Mouse (Mus musculus): ENCODE data around the gene Tcf15. TPM values are rescaled to one million over a fixed set of nuclear protein-coding genes. Genes with fewer than 3 reads are reported as not detected.
A peak's percentile ranks its signal among the peaks of the same experiment; 100 is the strongest.

The Tcf15 gene
- polyA plus RNA-seq, 1 experiment from 2014 or later = 0.14 TPM

- Histone ChIP-seq H3K27me3 (ENCODE audit: insufficient read depth, low read length) (peaks cover 11% of the 10 kb centered on the region; the same call in 1 of the 2 replicates), H3K9me3 (ENCODE audit: low read length) (no peaks in the 10 kb centered on the region), H3K4me1 (ENCODE audit: insufficient read depth) (0 out of 2 replicates have a peak, but pooled peaks cover 1% of the 10 kb centered on the region), H3K27ac (ENCODE audit: low read depth) (no peak overlapping the region), H3K36me3 (replicated peaks; ENCODE audit: insufficient read depth, low read length) (no peaks in the 10 kb centered on the region), H3K4me3 (ENCODE audit: low read depth, low read length) (no peak overlapping the region), H3K4me2 (ENCODE audit: low read depth, low read length) (no peak overlapping the region), H3K9ac (replicated peaks) (no peak overlapping the region)
- WGBS (ENCODE audit: insufficient replicate concordance) = 55% methylated on average over 7 of the region's 7 CpGs
- no peak for DNase-seq
- peak; percentile 54 for ATAC-seq
- TF ChIP-seq CTCF (IDR thresholded peaks at IDR 0.05; ENCODE audit: low read depth) (no peak), EP300 (IDR thresholded peaks at IDR 0.05; ENCODE audit: low read depth) (peak; percentile 20; the same call in 1 of the 2 replicates)
These were observed 25.7 kb upstream of the Tcf15 start for GRCm38 (mm10) chr2:152117694-152118093.

DNA sequence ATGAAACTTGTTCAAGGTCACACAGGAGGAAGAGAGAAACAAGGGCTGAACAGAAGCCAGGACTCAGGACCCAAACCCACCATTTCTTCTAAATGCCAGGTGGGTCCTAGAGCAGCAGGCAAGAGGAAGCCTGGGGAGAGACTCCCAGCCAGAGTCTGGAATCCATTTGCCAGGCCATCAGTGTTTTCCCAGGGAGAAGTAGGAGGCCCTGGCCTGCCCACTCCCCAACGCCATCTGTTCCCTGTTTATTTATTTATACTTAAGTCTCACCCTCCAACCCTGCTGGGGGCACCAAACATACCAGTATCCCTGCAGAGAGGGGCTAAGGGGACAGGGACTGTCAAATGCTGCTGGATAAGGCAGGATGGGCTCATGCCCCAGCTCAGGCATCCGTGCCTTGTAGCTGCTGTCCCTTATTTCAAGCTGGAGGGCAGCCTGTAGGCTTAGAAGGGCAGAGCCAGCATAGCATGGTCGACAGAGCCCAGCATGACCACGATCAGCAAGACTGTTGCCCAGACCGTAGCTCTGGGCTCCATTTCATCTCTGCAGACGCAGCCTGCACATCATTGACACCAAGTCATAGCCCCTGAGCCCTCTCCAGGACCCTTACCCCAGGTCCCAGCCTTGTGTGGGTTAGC lies 24.0 kb upstream of the Tcf15 start:
- peaks cover 11% of the 10 kb centered on the region; the same call in 1 of the 2 replicates for H3K27me3 ChIP-seq (ENCODE audit: insufficient read depth, low read length)
- H3K9me3 ChIP-seq (ENCODE audit: low read length) = no peaks in the 10 kb centered on the region
- ATAC-seq = no peak
- no peak overlapping the region for H3K27ac ChIP-seq (ENCODE audit: low read depth)
- 57% methylated on average over 6 of the region's 6 CpGs for WGBS (ENCODE audit: insufficient replicate concordance)
- H3K4me1 ChIP-seq (ENCODE audit: insufficient read depth) = 0 out of 2 replicates have a peak, but pooled peaks cover 3% of the 10 kb centered on the region
- DNase-seq = no peak
- H3K36me3 ChIP-seq (replicated peaks; ENCODE audit: insufficient read depth, low read length) = no peaks in the 10 kb centered on the region
- no peak overlapping the region for H3K9ac ChIP-seq (replicated peaks)
- TF ChIP-seq CTCF (IDR thresholded peaks at IDR 0.05; ENCODE audit: low read depth) (no peak), EP300 (IDR thresholded peaks at IDR 0.05; ENCODE audit: low read depth) (no peak)
- H3K4me3 ChIP-seq (ENCODE audit: low read depth, low read length) = no peak overlapping the region
- no peak overlapping the region for H3K4me2 ChIP-seq (ENCODE audit: low read depth, low read length)

GRCm38 (mm10) chr2:152122896-152123295 lies 20.5 kb upstream of the Tcf15 start:
- Histone ChIP-seq H3K4me3 (ENCODE audit: low read depth, low read length) (no peak overlapping the region), H3K4me1 (ENCODE audit: insufficient read depth) (0 out of 2 replicates have a peak, but pooled peaks cover 3% of the 10 kb centered on the region), H3K27ac (ENCODE audit: low read depth) (no peak overlapping the region), H3K9me3 (ENCODE audit: low read length) (no peaks in the 10 kb centered on the region), H3K9ac (replicated peaks) (no peak overlapping the region), H3K27me3 (ENCODE audit: insufficient read depth, low read length) (no peaks in the 10 kb centered on the region), H3K4me2 (ENCODE audit: low read depth, low read length) (peak overlapping the region; percentile 18), H3K36me3 (replicated peaks; ENCODE audit: insufficient read depth, low read length) (no peaks in the 10 kb centered on the region)
- ATAC-seq (peak; percentile 92), DNase-seq (peak; percentile 54)
- 37% methylated on average over 9 of the region's 9 CpGs for WGBS (ENCODE audit: insufficient replicate concordance)
- TF ChIP-seq EP300 (IDR thresholded peaks at IDR 0.05; ENCODE audit: low read depth) = peak; percentile 82
- TF ChIP-seq CTCF (IDR thresholded peaks at IDR 0.05; ENCODE audit: low read depth) = no peak

GRCm38 (mm10) chr2:152128597-152128996 lies 14.8 kb upstream of the Tcf15 start:
- ATAC-seq = no peak
- H3K36me3 ChIP-seq (replicated peaks; ENCODE audit: insufficient read depth, low read length) = no peaks in the 10 kb centered on the region
- no peaks in the 10 kb centered on the region for H3K9me3 ChIP-seq (ENCODE audit: low read length)

DNA sequence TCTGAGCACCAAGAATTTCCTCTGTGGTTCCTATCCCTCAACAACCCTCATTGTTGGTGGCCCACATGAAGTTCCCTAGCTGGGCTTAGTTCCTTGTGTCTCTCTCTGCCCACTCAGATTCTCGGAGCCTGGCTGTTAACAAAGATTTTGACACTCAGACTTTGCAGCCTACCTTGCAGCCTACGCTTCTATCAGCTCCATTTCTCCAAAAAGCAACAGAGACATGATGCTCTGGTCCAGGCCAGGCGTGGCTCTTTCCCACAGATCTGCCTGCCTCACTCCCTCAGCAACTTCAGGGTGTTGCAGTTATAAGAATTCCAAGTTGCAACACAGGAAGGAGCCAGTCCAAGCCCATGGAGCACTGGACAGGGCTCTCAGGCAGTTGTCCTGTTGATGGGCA lies 13.6 kb upstream of the Tcf15 start:
- H3K27ac ChIP-seq (ENCODE audit: low read depth) = no peak overlapping the region
- ATAC-seq (no peak), DNase-seq (no peak)
- H3K4me2 ChIP-seq (ENCODE audit: low read depth, low read length) = no peak overlapping the region
- WGBS (ENCODE audit: insufficient replicate concordance) = 58% methylated on average over 3 of the region's 3 CpGs
- no peaks in the 10 kb centered on the region for H3K36me3 ChIP-seq (replicated peaks; ENCODE audit: insufficient read depth, low read length)
- H3K4me1 ChIP-seq (ENCODE audit: insufficient read depth) = no peaks in the 10 kb centered on the region
- H3K27me3 ChIP-seq (ENCODE audit: insufficient read depth, low read length) = no peaks in the 10 kb centered on the region
- no peaks in the 10 kb centered on the region for H3K9me3 ChIP-seq (ENCODE audit: low read length)
- H3K9ac ChIP-seq (replicated peaks) = no peak overlapping the region
- no peak for TF ChIP-seq EP300 (IDR thresholded peaks at IDR 0.05; ENCODE audit: low read depth)
- no peak for TF ChIP-seq CTCF (IDR thresholded peaks at IDR 0.05; ENCODE audit: low read depth)
- no peak overlapping the region for H3K4me3 ChIP-seq (ENCODE audit: low read depth, low read length)

More at GRCm38 (mm10) chr2:152128597-152128996, 14.8 kb upstream of the Tcf15 start:
- H3K9ac ChIP-seq (replicated peaks) = no peak overlapping the region
- no peak overlapping the region for H3K27ac ChIP-seq (ENCODE audit: low read depth)
- H3K4me3 ChIP-seq (ENCODE audit: low read depth, low read length) = no peak overlapping the region
- H3K27me3 ChIP-seq (ENCODE audit: insufficient read depth, low read length) = no peaks in the 10 kb centered on the region
- WGBS (ENCODE audit: insufficient replicate concordance) = 68% methylated on average over 2 of the region's 2 CpGs
- H3K4me2 ChIP-seq (ENCODE audit: low read depth, low read length) = no peak overlapping the region
- TF ChIP-seq EP300 (IDR thresholded peaks at IDR 0.05; ENCODE audit: low read depth) (no peak), CTCF (IDR thresholded peaks at IDR 0.05; ENCODE audit: low read depth) (0 out of 2 replicates have a peak, but pooled peaks have one; percentile 19)
- H3K4me1 ChIP-seq (ENCODE audit: insufficient read depth) = no peaks in the 10 kb centered on the region
- no peak for DNase-seq

- TF ChIP-seq CTCF (IDR thresholded peaks at IDR 0.05; ENCODE audit: low read depth) (no peak), EP300 (IDR thresholded peaks at IDR 0.05; ENCODE audit: low read depth) (no peak)
- H3K4me3 ChIP-seq (ENCODE audit: low read depth, low read length) = no peak overlapping the region
- no peak overlapping the region for H3K9ac ChIP-seq (replicated peaks)
- H3K4me1 ChIP-seq (ENCODE audit: insufficient read depth) = no peaks in the 10 kb centered on the region
- 44% methylated on average over 9 of the region's 9 CpGs for WGBS (ENCODE audit: insufficient replicate concordance)
- no peak for DNase-seq
- no peaks in the 10 kb centered on the region for H3K27me3 ChIP-seq (ENCODE audit: insufficient read depth, low read length)
- no peaks in the 10 kb centered on the region for H3K9me3 ChIP-seq (ENCODE audit: low read length)
- no peak overlapping the region for H3K27ac ChIP-seq (ENCODE audit: low read depth)
- no peak overlapping the region for H3K4me2 ChIP-seq (ENCODE audit: low read depth, low read length)
- no peak for ATAC-seq
- no peaks in the 10 kb centered on the region for H3K36me3 ChIP-seq (replicated peaks; ENCODE audit: insufficient read depth, low read length)
These were observed 11.3 kb upstream of the Tcf15 start for GRCm38 (mm10) chr2:152132016-152132415.

Measured in liver, postnatal 0 days (tissue).